Mouse (Mus musculus): ENCODE results near the gene Nudt6. TPM values are rescaled to one million over a fixed set of nuclear protein-coding genes. Genes with fewer than 3 reads are reported as not detected.

Gene Nudt6
- total RNA-seq, 1 experiment = 3.0 TPM

DNA sequence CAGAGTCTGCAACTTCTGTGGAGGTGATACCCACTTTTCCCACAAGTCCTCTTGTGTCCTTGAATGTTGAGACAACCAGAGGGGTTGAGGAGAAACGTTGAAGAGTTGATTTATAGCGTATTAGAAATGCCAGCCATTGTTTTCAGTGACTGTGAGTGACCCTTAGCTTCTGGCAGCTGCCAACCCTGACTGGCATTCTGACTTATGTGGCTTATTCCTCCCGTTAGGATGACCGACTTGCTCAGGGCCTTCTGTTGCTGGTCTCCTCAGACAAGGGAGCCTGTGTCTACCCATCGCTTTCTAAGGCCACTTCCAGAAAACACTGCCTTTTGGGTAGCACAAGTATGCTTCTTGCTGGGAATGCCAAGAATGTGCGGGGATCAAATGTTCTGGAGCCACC lies 38.6 kb downstream of the Nudt6 start:
- H3K9ac ChIP-seq (ENCODE audit: insufficient read depth, low read depth, low read length, poor library complexity, severe bottlenecking) = no peak overlapping the region

GRCm38 (mm10) chr3:37379930-37380881 lies 39.8 kb downstream of the Nudt6 start:
- Histone ChIP-seq H3K9me3 (ENCODE audit: control insufficient read depth, insufficient read depth, low read depth, low read length) (no peaks in the 10 kb centered on the region), H3K27ac (ENCODE audit: insufficient read depth, low read depth, low read length, poor library complexity, severe bottlenecking) (no peak overlapping the region), H3K36me3 (ENCODE audit: control insufficient read depth, insufficient read depth, low read length, poor library complexity, severe bottlenecking) (no peaks in the 10 kb centered on the region), H3K4me1 (ENCODE audit: control insufficient read depth in 2 of 2, insufficient read depth in 2 of 2, low read length in 2 of 2, poor library complexity in 1 of 2) (no peaks in the 10 kb centered on the region), H3K9ac (ENCODE audit: insufficient read depth, low read depth, low read length, poor library complexity, severe bottlenecking) (no peak overlapping the region), H3K4me3 (ENCODE audit: insufficient read depth in 1 of 2, low read depth in 1 of 2, low read length in 2 of 2, poor library complexity in 1 of 2, severe bottlenecking in 1 of 2) (no peak overlapping the region)
- DNase-seq (ENCODE audit: low read depth, low spot score) = no peak
- TF ChIP-seq ZNF384 (IDR thresholded peaks at IDR 0.05; ENCODE audit: low read depth, low read length) (no peak), HCFC1 (IDR thresholded peaks at IDR 0.05; ENCODE audit: borderline replicate concordance, insufficient read depth, low read length) (no peak), MAFK (IDR thresholded peaks at IDR 0.05; ENCODE audit: insufficient read depth, low read depth, low read length) (no peak), CHD2 (IDR thresholded peaks at IDR 0.05; ENCODE audit: low read depth, low read length) (no peak), ZC3H11A (IDR thresholded peaks at IDR 0.05; ENCODE audit: borderline replicate concordance, low read depth, low read length) (no peak)
- in situ Hi-C loops (cut with MboI; ENCODE audit: low sequenced_read_pairs in 2 of 2, unreplicated experiment in 2 of 2) = no loop called here

More for the DNA sequence above, 38.6 kb downstream of the Nudt6 start:
- no peaks in the 10 kb centered on the region for H3K4me1 ChIP-seq (ENCODE audit: control insufficient read depth in 2 of 2, insufficient read depth in 2 of 2, low read length in 2 of 2, poor library complexity in 1 of 2)
- H3K27ac ChIP-seq (ENCODE audit: insufficient read depth, low read depth, low read length, poor library complexity, severe bottlenecking) = no peak overlapping the region
- no peak for DNase-seq (ENCODE audit: low read depth, low spot score)
- TF ChIP-seq MAFK (IDR thresholded peaks at IDR 0.05; ENCODE audit: insufficient read depth, low read depth, low read length) (no peak), ZC3H11A (IDR thresholded peaks at IDR 0.05; ENCODE audit: borderline replicate concordance, low read depth, low read length) (no peak), CHD2 (IDR thresholded peaks at IDR 0.05; ENCODE audit: low read depth, low read length) (no peak), ZNF384 (IDR thresholded peaks at IDR 0.05; ENCODE audit: low read depth, low read length) (no peak), HCFC1 (IDR thresholded peaks at IDR 0.05; ENCODE audit: borderline replicate concordance, insufficient read depth, low read length) (no peak)
- H3K36me3 ChIP-seq (ENCODE audit: control insufficient read depth, insufficient read depth, low read length, poor library complexity, severe bottlenecking) = no peaks in the 10 kb centered on the region
- H3K4me3 ChIP-seq (ENCODE audit: insufficient read depth in 1 of 2, low read depth in 1 of 2, low read length in 2 of 2, poor library complexity in 1 of 2, severe bottlenecking in 1 of 2) = no peak overlapping the region
- no peaks in the 10 kb centered on the region for H3K9me3 ChIP-seq (ENCODE audit: control insufficient read depth, insufficient read depth, low read depth, low read length)
- in situ Hi-C loops (cut with MboI; ENCODE audit: low sequenced_read_pairs in 2 of 2, unreplicated experiment in 2 of 2) = no loop called here

GRCm38 (mm10) chr3:37379201-37379600 lies 40.8 kb downstream of the Nudt6 start:
- Histone ChIP-seq H3K4me1 (ENCODE audit: control insufficient read depth in 2 of 2, insufficient read depth in 2 of 2, low read length in 2 of 2, poor library complexity in 1 of 2) (no peaks in the 10 kb centered on the region), H3K9me3 (ENCODE audit: control insufficient read depth, insufficient read depth, low read depth, low read length) (no peaks in the 10 kb centered on the region), H3K9ac (ENCODE audit: insufficient read depth, low read depth, low read length, poor library complexity, severe bottlenecking) (no peak overlapping the region), H3K36me3 (ENCODE audit: control insufficient read depth, insufficient read depth, low read length, poor library complexity, severe bottlenecking) (no peaks in the 10 kb centered on the region), H3K4me3 (ENCODE audit: insufficient read depth in 1 of 2, low read depth in 1 of 2, low read length in 2 of 2, poor library complexity in 1 of 2, severe bottlenecking in 1 of 2) (no peak overlapping the region), H3K27ac (ENCODE audit: insufficient read depth, low read depth, low read length, poor library complexity, severe bottlenecking) (no peak overlapping the region)
- peak; percentile 8 for DNase-seq (ENCODE audit: low read depth, low spot score)
- in situ Hi-C loops (cut with MboI; ENCODE audit: low sequenced_read_pairs in 2 of 2, unreplicated experiment in 2 of 2) = no loop called here
- no peak for TF ChIP-seq HCFC1 (IDR thresholded peaks at IDR 0.05; ENCODE audit: borderline replicate concordance, insufficient read depth, low read length)
- no peak for TF ChIP-seq CHD2 (IDR thresholded peaks at IDR 0.05; ENCODE audit: low read depth, low read length)
- TF ChIP-seq ZC3H11A (IDR thresholded peaks at IDR 0.05; ENCODE audit: borderline replicate concordance, low read depth, low read length) = no peak
- no peak for TF ChIP-seq MAFK (IDR thresholded peaks at IDR 0.05; ENCODE audit: insufficient read depth, low read depth, low read length)
- no peak for TF ChIP-seq ZNF384 (IDR thresholded peaks at IDR 0.05; ENCODE audit: low read depth, low read length)

- TF ChIP-seq ZC3H11A (IDR thresholded peaks at IDR 0.05; ENCODE audit: borderline replicate concordance, low read depth, low read length) (no peak), ZNF384 (IDR thresholded peaks at IDR 0.05; ENCODE audit: low read depth, low read length) (no peak), CHD2 (IDR thresholded peaks at IDR 0.05; ENCODE audit: low read depth, low read length) (no peak), MAFK (IDR thresholded peaks at IDR 0.05; ENCODE audit: insufficient read depth, low read depth, low read length) (no peak)
- no peaks in the 10 kb centered on the region for H3K36me3 ChIP-seq (ENCODE audit: control insufficient read depth, insufficient read depth, low read length, poor library complexity, severe bottlenecking)
- H3K4me3 ChIP-seq (ENCODE audit: insufficient read depth in 1 of 2, low read depth in 1 of 2, low read length in 2 of 2, poor library complexity in 1 of 2, severe bottlenecking in 1 of 2) = no peak overlapping the region
- in situ Hi-C loops (cut with MboI; ENCODE audit: low sequenced_read_pairs in 2 of 2, unreplicated experiment in 2 of 2) = no loop called here
- DNase-seq (ENCODE audit: low read depth, low spot score) = no peak
- H3K9ac ChIP-seq (ENCODE audit: insufficient read depth, low read depth, low read length, poor library complexity, severe bottlenecking) = no peak overlapping the region
- no peak overlapping the region for H3K27ac ChIP-seq (ENCODE audit: insufficient read depth, low read depth, low read length, poor library complexity, severe bottlenecking)
- H3K9me3 ChIP-seq (ENCODE audit: control insufficient read depth, insufficient read depth, low read depth, low read length) = no peaks in the 10 kb centered on the region
- H3K4me1 ChIP-seq (ENCODE audit: control insufficient read depth in 2 of 2, insufficient read depth in 2 of 2, low read length in 2 of 2, poor library complexity in 1 of 2) = no peaks in the 10 kb centered on the region
Observed at GRCm38 (mm10) chr3:37378412-37378811, 41.6 kb downstream of the Nudt6 start.
